Mouse (Mus musculus): ENCODE data around the gene Capn7.

The Capn7 gene

DNA sequence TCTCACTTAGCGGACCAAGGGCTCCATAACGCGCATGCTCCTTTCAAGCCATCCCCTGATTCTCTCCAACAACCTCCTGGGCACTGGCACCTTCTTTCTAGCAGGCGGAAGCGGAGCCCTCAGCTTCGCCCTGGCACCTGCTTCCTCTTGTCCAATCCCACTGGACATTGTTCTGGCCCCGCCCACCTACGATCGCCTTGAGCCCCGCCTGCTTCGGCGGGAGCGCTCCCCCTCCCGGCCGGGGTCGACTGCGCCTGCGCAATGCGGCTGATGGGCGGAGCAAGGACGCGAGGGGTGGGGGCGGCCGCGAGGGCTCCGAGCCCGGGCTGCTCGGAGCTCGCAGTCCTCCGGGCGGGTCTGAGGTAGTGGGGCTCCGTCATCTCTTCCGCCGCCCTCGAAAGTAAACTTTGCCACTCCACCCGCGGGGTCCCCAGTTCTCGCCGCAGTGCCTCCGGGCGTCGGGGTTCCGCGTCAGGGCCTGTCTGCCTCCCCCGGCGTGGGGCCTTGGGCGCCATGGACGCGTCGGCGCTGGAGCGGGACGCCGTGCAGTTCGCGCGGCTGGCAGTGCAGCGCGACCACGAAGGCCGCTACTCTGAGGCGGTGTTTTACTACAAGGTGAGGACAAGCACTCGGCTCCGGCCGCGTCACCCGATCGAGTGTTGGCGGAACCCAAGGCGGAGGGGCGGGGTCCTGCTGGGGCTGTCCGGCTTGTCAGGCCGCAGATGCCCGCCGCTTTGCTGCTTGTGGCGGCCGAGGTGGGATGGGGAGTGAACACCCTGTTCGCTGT is at the start of gene Capn7:
Gene Capn7, plus strand, starts transcription at position 270 of the 787 bp plus-strand sequence.
- DNase-seq (ENCODE audit: low read depth, low spot score), result peak; percentile 98

DNA sequence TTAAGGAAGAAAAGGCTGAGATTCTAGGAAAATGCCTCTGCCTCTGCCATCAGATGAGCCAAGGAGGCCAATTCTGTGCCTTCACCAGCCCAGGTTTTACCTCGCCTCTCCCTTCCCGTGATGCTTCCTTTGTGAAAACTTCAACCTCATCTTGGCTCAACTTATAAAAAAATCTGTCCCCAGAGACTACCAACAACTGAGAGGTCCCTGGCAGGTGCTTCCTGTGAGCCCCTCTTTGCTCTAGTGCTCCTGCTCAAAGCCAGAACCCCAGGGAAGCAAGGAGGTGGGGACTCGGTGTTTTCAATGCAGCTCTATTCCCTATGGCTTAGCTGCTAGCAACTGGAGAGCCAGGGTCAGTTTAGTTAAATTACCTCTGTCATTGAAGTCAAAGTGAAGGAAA is 23.2 kb upstream of the Capn7 start:
- DNase-seq (ENCODE audit: low read depth, low spot score), result no peak

DNA sequence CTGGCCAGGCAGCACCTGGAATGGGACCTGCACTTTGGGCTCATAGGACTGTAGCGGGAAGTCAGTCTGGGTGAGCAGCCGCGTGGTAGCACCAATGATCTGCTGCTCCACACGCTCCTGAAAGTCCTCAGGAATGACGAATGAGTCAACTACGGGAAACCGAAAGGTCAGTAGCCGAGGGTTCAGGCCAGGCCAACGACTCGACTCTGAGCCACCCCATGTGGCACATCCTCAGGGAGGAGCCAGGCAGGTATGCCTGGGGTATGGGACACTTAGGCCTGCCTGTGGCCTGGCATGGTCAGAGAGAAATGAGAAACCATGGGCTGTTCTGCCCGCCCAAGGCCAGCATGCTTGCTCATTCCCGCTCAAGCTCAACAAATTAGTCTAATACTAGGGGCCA is 19.8 kb upstream of the Capn7 start:
- DNase-seq (ENCODE audit: low read depth, low spot score), result no peak

DNA sequence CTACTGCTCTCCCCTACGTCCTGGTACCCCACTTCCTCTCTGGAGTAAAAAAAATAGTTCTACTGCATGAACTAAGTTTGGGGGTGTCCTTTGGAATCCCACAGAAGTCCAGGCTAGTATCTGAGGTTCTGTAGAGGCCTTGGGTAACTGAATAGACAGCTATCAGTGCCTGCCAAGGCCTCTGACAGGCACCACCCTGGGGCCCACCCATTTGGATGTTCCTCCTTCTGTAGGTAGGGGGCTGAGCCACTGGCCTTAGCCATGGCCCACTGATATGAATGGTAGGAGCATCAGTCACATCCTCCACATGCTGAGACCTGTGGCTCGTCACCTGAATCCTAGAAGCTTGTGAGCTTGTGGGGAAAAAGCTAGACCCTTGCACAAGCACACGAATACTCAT is 18.7 kb upstream of the Capn7 start:
- DNase-seq (ENCODE audit: low read depth, low spot score), result no peak

DNA sequence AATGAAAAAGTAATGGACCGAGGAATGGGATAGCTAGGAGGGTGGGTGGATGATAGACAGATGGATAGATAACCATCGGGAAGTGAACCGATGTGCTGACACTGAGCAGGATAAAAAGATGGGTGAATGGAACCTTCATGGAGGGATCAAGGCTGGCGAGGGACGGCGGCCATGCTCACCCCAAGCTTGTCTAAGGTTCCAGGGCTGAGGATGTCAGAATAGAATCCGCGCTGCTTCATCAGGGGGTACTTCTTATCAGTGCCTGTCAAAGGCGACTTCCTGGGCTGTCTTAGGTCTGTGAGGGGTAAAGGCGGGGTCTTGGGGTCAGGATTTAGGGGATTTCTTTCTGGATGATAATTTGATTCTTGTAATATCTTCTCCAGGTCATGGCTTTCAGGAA is 16.9 kb upstream of the Capn7 start:
- no peak for DNase-seq (ENCODE audit: low read depth, low spot score)

DNA sequence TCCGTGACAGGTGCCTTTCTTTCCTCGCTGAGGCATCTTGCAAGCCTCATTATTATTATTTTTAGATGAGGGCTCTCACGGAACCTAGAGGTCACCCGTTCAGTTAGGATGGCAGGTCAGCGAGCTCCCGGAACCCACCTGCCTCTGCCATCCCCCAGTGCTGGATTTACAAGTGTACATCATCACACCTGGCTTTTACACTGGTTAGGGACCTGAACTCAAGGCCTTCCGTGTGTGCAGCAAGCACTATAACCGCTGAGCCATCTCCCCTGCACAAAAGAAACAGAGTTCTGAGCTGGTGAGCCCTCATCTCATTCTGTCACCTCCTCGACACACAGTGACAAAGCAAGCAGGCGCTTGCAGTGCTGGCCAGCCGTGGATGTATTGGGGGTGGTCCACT is 15.3 kb upstream of the Capn7 start:
- DNase-seq (ENCODE audit: low read depth, low spot score), result no peak

DNA sequence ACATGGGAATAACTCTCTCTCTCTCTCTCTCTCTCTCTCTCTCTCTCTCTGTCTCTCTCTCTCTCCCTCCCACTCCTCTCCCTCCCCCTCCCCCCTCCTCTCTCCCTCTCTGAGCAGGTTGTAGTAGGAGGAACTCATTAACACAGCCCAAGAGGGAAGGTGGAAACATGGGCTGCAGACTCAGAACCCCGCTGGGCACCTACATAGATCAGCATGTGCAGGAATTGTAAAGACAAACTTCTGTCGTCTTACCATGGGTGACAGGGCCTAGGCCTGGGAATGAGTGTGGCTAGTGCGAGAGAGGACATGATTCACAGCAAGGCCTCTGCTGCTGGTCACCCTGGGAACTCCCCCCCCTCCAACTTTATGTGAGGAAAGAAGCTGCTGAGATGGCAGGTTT is 14.2 kb upstream of the Capn7 start:
- DNase-seq (ENCODE audit: low read depth, low spot score), result no peak

DNA sequence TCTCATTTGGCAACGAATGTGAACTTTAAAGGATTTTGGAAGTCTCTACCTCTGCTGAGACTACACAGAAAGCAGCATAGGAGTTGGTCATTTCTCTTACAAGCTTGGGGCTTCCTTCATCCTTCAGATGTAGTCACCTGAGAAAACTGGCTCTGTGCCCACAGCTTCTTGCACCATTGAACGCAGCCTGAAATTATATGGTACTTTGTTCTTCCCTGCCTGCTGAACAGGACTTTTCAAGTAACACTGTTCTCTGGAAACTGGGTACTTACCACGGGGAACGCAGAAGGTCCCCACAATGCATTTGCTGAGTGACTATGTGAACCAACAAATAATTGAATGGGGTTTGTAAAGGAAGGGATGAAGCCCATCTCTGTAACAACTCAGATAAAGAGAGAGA is 13.2 kb upstream of the Capn7 start:
- DNase-seq (ENCODE audit: low read depth, low spot score), result no peak

DNA sequence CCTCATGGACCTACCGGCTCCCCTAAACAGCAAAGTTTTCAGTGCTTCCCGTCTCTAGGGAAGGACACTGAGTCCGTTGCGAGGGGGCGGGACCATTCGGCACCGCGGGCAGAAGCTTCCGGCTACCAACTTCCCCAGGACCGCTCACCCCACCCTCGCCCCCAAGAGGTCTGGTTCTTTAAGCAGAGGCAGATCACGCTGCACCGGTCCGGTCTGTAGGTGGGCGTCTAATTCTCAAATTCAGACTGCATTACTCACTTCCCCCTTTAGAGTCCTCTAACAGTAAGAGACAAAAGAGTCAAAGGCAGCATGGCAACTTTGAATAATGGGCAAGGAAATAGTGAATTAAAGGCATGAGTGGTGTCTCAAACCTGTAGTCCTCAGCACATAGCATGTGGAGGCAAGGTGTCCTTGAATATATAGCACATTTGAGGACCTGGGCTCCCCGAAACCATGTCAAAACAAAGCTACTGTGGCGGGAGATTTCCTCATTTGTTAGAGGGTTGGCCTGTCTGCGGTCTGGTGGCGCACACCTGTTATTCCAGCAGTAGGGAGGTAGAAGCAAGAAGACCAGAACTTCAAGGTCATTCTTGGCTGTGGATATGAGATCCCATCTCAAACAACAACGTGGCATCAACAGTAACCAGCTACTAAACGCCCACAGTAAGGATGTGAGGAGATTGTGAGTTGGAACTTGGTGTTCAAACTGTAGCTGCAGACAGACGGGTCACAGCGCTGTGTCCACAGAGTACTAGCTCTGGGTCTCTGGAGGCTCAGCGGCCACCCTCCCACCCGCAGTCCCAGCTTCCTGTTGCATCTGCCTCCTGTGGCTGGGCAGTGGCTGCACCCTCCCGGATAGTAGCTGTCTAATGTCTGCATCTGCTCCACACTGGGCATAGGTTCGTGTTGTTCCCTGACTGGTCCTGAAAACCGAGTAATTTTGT is 12.3 kb upstream of the Capn7 start, which contains the start of gene Dnah1:
Gene Dnah1, minus strand, starts transcription at position 48 of the 944 bp plus-strand sequence.
- peak; percentile 22 for DNase-seq (ENCODE audit: low read depth, low spot score)

DNA sequence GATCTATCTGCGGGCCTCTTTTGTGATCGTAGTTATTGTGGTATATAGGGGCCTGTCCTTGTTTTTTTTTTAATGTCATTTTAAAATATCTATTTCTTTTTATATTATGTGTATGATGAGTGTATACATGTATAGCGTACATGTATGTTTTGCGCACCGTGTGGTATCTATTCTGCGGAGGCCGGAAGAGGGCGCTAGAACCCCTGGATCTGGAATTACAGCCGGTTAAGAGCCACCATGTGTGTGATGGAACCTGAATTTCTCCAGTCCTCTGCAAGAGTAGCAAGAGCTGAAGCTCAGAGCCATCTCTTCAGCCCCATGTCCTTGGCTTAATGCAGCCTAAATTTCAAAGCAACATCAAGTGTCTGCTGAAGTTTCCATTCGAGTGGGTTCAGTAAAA is 11.6 kb upstream of the Capn7 start:
- no peak for DNase-seq (ENCODE audit: low read depth, low spot score)

DNA sequence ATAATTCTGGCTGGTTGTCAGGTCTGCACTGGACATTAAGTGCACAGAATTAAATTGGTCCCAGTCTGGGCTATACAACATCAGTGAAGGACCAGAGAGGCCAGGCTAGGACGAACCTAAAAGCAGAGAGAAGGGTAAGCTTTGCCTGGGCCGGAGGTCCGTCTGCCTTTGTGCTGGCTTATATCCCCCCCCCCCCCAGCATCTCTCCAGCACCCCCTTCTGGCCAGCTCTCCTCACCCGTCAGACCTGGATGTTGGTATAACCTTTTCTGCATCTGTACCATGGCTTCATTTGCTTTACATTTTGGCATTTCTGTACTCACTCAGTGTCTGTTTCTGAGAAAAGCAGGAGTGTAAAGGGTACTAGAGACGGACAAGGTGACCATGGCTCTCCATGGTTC is 10.9 kb upstream of the Capn7 start:
- no peak for DNase-seq (ENCODE audit: low read depth, low spot score)

DNA sequence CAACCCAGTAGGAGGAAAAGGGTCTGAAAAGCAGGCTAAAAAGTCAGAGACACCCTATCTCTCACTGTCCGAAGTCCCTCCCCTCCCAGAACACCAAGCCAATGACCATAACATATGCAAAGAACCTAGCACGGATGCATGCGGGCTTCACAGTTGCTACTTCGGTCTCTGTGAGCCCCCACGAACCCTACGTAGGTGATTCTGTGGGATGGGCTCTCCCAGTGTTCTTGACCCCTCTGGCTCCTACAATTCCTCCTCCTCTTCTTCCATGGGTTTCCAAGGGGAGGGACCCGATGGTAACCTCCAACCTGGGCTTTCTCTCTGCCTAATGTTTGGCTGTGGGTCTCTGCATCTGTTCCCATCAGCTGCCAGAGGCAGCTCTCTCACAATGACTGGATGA is 9.7 kb upstream of the Capn7 start:
- no peak for DNase-seq (ENCODE audit: low read depth, low spot score)

DNA sequence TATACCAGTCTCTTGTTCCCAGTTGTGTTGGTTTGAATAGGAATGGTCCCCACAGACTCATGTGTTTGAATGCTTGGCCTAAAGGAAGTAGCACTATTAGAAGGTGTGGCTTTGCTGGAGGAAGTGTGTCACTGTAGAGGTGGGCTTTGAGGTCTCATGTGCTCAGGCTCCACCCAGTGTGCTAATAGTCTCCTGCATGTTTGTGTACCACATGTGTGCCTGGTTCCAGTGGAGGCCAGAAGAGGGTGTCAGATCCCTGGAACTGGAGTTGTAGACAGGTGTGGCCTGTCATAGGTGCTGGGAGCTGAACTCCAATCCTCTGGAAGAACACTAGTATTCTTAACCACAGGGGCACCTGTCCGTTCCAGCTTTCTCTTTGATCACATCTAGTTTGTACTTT is 9.2 kb upstream of the Capn7 start:
- no peak for DNase-seq (ENCODE audit: low read depth, low spot score)

DNA sequence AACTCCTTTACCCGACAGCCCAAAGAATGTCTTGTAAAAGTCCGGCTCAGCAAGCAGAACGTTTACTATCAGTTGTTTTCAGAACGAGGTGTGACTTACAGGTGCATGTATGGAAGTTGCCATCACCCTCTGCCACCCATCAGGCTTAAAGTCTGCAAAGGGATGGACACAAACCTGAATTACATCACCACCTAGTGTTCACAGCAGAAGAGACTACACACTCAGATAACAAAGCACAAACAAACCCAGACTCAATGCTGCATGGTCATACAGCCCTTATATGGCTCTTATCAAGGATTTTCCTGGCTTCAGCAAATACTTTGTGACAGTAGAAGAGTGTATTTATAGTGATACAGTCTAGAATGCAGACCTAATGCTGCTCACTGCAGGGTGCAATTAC is 8.8 kb upstream of the Capn7 start:
- no peak for DNase-seq (ENCODE audit: low read depth, low spot score)

DNA sequence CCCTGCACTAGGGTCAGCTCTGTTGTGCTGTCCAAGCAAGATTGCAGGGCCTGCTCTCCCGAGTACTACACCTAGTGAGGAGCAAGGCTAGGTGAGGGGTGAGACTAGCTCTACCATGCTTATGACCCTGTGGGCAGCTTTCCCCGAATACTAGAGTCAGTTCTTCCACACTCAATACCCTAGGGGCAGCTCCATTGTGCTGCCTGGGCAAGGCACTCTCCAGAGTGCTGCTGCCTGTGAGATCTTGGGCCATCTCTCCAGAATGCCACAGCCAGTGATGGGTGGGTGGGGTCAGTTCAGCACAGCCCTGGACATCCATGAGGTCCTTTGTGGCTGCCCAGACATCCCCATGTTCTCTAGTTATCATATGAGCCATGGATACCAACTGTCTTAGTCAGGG is 6.7 kb upstream of the Capn7 start:
- no peak for DNase-seq (ENCODE audit: low read depth, low spot score)

DNA sequence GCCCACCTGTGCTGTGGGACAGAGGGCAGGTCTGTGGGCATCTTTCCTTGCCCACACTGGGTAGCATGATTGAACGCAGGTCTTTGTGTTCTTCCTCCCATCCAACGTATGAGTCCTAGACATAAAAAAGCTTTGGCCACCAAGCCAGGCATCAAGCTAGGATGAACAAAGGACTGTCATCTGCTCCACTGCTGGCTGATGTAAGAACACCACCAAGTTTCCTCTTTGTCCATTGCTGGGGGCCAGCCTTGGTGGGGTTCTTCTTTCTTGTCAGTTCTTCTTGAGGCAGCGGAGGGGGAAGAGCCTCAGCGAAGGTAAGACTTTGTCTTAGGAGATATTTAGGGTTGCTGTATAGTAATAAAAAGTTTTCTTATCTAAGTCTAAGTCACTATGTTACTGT is 5.5 kb upstream of the Capn7 start:
- DNase-seq (ENCODE audit: low read depth, low spot score), result no peak

DNA sequence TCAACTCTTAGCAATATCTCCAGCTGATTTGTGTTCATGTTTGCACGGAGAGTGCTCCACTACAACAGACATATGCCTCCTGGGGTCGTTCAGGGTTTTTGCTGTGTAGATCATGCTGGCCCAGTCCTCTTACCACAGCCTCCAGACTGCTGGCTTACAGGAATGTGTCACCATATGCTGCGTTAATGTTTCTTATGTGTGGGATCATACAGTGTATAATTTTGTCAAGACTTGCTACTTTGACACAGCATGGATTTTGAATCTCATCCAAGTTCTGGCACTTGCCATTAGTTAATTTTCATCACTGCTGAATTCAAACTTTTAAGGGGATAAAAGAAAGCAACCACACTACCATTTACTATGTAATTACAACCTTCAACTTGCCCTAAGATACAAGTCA is 673 bp upstream of the Capn7 start:
- no peak for DNase-seq (ENCODE audit: low read depth, low spot score)

DNA sequence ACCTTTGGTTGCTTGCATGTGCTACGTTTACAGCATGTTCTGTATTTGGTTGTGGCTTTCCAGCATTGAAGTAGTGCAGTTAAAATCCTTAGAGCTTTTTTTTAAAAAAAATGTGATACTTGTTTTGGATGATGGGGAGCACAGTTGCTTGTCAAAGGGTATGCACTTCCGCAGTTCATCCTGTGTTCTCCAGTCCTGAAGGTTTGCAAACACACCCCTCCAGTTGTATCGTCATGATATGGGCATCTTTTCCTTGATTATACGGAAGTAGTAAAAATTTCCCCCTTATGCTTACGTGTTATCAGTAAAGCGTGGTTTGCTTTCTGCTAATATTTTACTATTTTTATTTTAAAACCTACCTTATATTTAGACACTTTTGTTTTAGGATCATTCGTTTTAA is 968 bp downstream of the Capn7 start:
- DNase-seq (ENCODE audit: low read depth, low spot score), result no peak

DNA sequence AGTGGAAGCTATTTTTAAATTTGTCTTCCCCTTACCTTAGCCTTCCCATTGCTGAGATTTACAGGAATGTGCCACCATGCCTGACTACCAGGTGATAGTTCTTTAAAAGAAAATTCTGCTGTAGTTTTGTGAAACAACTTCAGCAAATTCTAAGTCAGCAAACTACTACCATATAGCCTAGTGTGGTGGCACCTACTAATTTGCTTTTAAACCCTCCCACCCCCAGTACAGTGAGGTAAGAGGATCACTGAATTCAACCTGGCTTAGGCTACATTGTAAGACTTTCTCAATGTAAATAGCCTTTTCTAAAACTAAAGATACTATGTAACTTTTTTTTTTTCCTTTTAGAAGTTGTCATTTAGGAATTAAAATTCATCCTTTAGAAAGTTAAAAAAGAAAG is 1.5 kb downstream of the Capn7 start:
- no peak for DNase-seq (ENCODE audit: low read depth, low spot score)

DNA sequence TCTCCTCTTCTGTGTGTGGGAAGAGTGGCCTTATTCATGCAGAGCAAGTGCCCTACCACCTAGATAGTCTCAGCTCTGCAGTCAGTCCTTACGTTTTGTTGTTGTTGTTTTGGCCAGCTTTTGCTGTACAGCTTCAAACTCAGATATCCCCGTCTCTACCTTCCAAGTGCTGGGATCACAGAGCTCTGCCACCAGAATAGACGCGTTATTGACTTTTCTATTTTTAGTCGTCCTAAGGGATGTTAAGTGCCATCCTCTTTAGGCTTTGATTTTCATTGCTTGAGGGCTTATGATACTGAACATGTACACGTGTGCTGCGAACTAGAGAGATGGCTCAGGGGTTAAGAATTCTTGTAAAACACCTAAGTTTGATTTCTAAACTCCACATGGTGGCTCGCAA is 6.8 kb downstream of the Capn7 start:
- no peak for DNase-seq (ENCODE audit: low read depth, low spot score)

DNA sequence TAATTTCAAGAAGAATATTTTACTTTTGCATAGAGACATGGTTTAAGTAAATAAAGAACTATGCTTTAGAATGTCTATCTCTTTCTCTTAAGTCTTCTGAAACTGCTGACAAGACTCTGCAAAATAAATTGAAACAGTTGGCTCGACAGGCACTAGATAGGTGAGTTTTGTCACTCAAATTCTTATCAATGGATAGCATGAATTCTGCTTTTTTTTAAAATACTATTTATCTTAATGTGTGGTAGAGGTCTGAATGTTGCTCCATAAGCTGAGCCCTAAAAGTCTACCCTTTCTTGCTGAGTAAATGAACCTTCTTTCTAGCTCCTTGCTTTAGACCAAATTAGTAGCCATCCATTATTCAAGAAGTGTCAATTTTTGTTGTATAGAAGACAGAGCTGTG is 8.9 kb downstream of the Capn7 start:
- DNase-seq (ENCODE audit: low read depth, low spot score), result no peak

DNA sequence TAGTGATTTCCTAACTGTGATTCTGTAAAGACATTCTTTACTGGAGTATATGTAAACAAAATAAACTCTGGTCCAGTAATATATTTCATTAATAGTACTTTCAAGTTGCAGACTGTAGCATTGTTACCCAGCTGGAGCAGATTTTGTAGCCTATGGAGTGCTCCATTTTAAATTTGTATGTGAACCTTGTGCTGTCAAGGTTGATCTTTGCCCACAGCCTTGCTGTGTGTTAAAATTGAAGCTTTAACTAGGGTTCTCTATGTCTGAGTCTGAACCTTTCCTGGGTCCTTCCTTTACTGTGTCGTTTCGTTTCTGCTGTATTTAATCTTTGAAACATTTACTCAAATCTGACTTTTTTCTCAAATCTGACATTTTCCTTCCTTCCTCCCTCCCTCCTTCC is 25.8 kb downstream of the Capn7 start:
- DNase-seq (ENCODE audit: low read depth, low spot score), result no peak

DNA sequence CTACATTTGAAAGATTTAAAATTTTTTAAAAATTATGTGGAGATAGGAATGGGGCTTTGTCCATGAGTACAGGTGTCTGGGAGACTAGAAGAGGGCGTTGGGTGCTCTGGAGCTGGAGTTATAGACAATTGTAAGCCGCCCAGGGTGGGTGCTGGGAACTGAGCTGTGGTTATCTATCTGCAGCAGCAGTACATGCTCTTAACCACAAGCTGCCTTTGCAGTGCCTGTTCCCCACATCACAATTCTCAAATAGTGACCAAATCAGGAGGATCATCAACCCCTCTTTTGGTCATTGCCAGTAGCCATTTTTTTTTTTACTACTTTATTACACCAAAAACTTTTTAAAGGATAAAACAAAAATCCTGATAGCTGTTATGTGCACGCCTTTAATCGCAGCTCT is 28.2 kb downstream of the Capn7 start:
- no peak for DNase-seq (ENCODE audit: low read depth, low spot score)

Measured in embryo, embryonic 11.5 days (tissue).